ENCODE assay signal across 8 mouse cellular contexts in genomic region chr15:102404608-102405488, GRCm38 (mm10). TPM values are rescaled to one million over a fixed set of nuclear protein-coding genes. Genes with fewer than 3 reads are reported as not detected.
A peak's percentile ranks its signal among the peaks of the same experiment; 100 is the strongest.
DNase-seq lines count a peak whose midpoint lies in the region; ATAC-seq lines count a peak whose summit lies in the region.

No protein-coding gene starts in this region.

- H3K4me1 ChIP-seq in neural tube, embryonic 11.5 days (ENCODE audit: control insufficient read depth, insufficient read depth, low read length) = peaks cover 9% of the 10 kb centered on the region
- H3K4me1 ChIP-seq in hindbrain, embryonic 14.5 days (replicated peaks; ENCODE audit: control insufficient read depth, insufficient read depth, low read length) = peaks cover 27% of the 10 kb centered on the region
- H3K4me1 ChIP-seq in midbrain, embryonic 13.5 days (replicated peaks) = peaks cover 37% of the 10 kb centered on the region

- H3K9me3 ChIP-seq in neural tube, embryonic 11.5 days (ENCODE audit: control insufficient read depth, low read length) = no peaks in the 10 kb centered on the region
- H3K9me3 ChIP-seq in hindbrain, embryonic 14.5 days (ENCODE audit: control insufficient read depth, low read length) = no peaks in the 10 kb centered on the region
- no peaks in the 10 kb centered on the region for H3K9me3 ChIP-seq in midbrain, embryonic 13.5 days

- peaks cover 20% of the 10 kb centered on the region for H3K36me3 ChIP-seq in neural tube, embryonic 11.5 days (ENCODE audit: control insufficient read depth, insufficient read depth, low read length)
- peaks cover 23% of the 10 kb centered on the region for H3K36me3 ChIP-seq in hindbrain, embryonic 14.5 days (replicated peaks; ENCODE audit: control insufficient read depth, insufficient read depth)
- H3K36me3 ChIP-seq in midbrain, embryonic 13.5 days = peaks cover 23% of the 10 kb centered on the region

- peak overlapping the region; percentile 62 for H3K4me2 ChIP-seq in neural tube, embryonic 11.5 days (ENCODE audit: low read depth)
- peak overlapping the region; percentile 62 for H3K4me2 ChIP-seq in hindbrain, embryonic 14.5 days (replicated peaks)
- H3K4me2 ChIP-seq in midbrain, embryonic 13.5 days (replicated peaks) = peak overlapping the region; percentile 57

- peak overlapping the region; percentile 71 for H3K9ac ChIP-seq in neural tube, embryonic 11.5 days (ENCODE audit: low read length)
- peak overlapping the region; percentile 64 for H3K9ac ChIP-seq in hindbrain, embryonic 14.5 days
- peak overlapping the region; percentile 73 for H3K9ac ChIP-seq in midbrain, embryonic 13.5 days (replicated peaks)

- DNase-seq in cerebellum, adult 11 months = peak; percentile 14
- no peak for DNase-seq in neural tube, embryonic 11.5 days (ENCODE audit: low spot score)
- no peak for DNase-seq in neural tube, embryonic 10.5 days (ENCODE audit: extremely low spot score, low spot score)
- DNase-seq in hindbrain, embryonic 14.5 days (ENCODE audit: low spot score) = no peak
- DNase-seq in embryo, embryonic 9.5 days (ENCODE audit: extremely low spot score) = no peak
- no peak for DNase-seq in left cerebral cortex, postnatal 36 days (ENCODE audit: low spot score in 2 of 2)

- peak overlapping the region; percentile 97 for H3K27ac ChIP-seq in neural tube, embryonic 11.5 days (ENCODE audit: low read depth, low read length)
- peak overlapping the region; percentile 98 for H3K27ac ChIP-seq in hindbrain, embryonic 14.5 days
- H3K27ac ChIP-seq in midbrain, embryonic 13.5 days = peak overlapping the region; percentile 99

- H3K27me3 ChIP-seq in neural tube, embryonic 11.5 days (ENCODE audit: control insufficient read depth, insufficient read depth, low read length) = no peaks in the 10 kb centered on the region
- no peaks in the 10 kb centered on the region for H3K27me3 ChIP-seq in hindbrain, embryonic 14.5 days (ENCODE audit: control insufficient read depth, insufficient read depth, low read length)
- 0 out of 2 replicates have a peak, but pooled peaks cover 3% of the 10 kb centered on the region for H3K27me3 ChIP-seq in midbrain, embryonic 13.5 days

- intact Hi-C loops in left cerebral cortex, postnatal 36 days (cut with DNase I) = no loop called here

- H3K4me3 ChIP-seq in neural tube, embryonic 11.5 days (ENCODE audit: low read depth, low read length) = peak overlapping the region; percentile 46
- H3K4me3 ChIP-seq in hindbrain, embryonic 14.5 days (replicated peaks; ENCODE audit: low read length) = peak overlapping the region; percentile 43
- peak overlapping the region; percentile 61 for H3K4me3 ChIP-seq in midbrain, embryonic 13.5 days (replicated peaks)

- no peak; the same call in 1 of the 2 replicates for ATAC-seq in cerebellum, adult (ENCODE audit: insufficient number of reproducible peaks, low FRiP score, low TSS enrichment)
- ATAC-seq in neural tube, embryonic 11.5 days (ENCODE audit: insufficient read depth, low FRiP score, low TSS enrichment) = no peak
- no peak for ATAC-seq in hindbrain, embryonic 14.5 days (ENCODE audit: low FRiP score)
- ATAC-seq in midbrain, embryonic 13.5 days = no peak

- WGBS in neural tube, embryonic 11.5 days = 18% methylated on average over 34 of the region's 34 CpGs
- 16% methylated on average over 34 of the region's 34 CpGs for WGBS in hindbrain, embryonic 14.5 days
- WGBS in midbrain, embryonic 13.5 days = 17% methylated on average over 34 of the region's 34 CpGs

RNA-seq across cellular contexts. Expression of gene Sp1, which starts 1.1 kb away (rescaled TPM):
- 10.4 and 11.1 TPM in 2 replicates for polyA plus RNA-seq in neural tube, embryonic 11.5 days (2014; fragmentation: Nextera tagmentation; extraction: Ambion mirVana)
- 5.3 and 6.2 TPM in 2 replicates for polyA plus RNA-seq in hindbrain, embryonic 14.5 days (2014; fragmentation: Nextera tagmentation; extraction: Ambion mirVana)
- polyA plus RNA-seq in midbrain, embryonic 13.5 days (2015; fragmentation: Nextera tagmentation; extraction: Ambion mirVana) = 5.6 TPM in 2 replicates
- 10 to 100 TPM; 22.0 to 30.3 TPM for total RNA-seq in left cerebral cortex, postnatal 36 days (2021)

RNA-seq across cellular contexts. Expression of gene Sp7, which starts 37.9 kb away (rescaled TPM):
- 0.70 and 0.96 TPM in 2 replicates for polyA plus RNA-seq in neural tube, embryonic 11.5 days (2014; fragmentation: Nextera tagmentation; extraction: Ambion mirVana)
- polyA plus RNA-seq in hindbrain, embryonic 14.5 days (2014; fragmentation: Nextera tagmentation; extraction: Ambion mirVana) = 0.64 and 0.82 TPM in 2 replicates
- polyA plus RNA-seq in midbrain, embryonic 13.5 days (2015; fragmentation: Nextera tagmentation; extraction: Ambion mirVana) = 0.14 and 0.28 TPM in 2 replicates
- total RNA-seq in left cerebral cortex, postnatal 36 days (2021) = under 1 TPM; 0.79 to 1.00 TPM

RNA-seq across cellular contexts. Expression of gene Amhr2, which starts 40.3 kb away (rescaled TPM):
- polyA plus RNA-seq in neural tube, embryonic 11.5 days (2014; fragmentation: Nextera tagmentation; extraction: Ambion mirVana) = 0.53 TPM in 1 of 2 replicates, not detected in the other
- 0.13 and 0.39 TPM in 2 replicates for polyA plus RNA-seq in hindbrain, embryonic 14.5 days (2014; fragmentation: Nextera tagmentation; extraction: Ambion mirVana)
- 0.30 and 0.74 TPM in 2 replicates for polyA plus RNA-seq in midbrain, embryonic 13.5 days (2015; fragmentation: Nextera tagmentation; extraction: Ambion mirVana)
- total RNA-seq in left cerebral cortex, postnatal 36 days (2021) = 1 to 10 TPM in 1 of 2 experiments, under 1 TPM in 1; 0.99 to 2.3 TPM

RNA-seq across cellular contexts. Expression of gene Prr13, which starts 54.0 kb away (rescaled TPM):
- 80.9 and 88.6 TPM in 2 replicates for polyA plus RNA-seq in neural tube, embryonic 11.5 days (2014; fragmentation: Nextera tagmentation; extraction: Ambion mirVana)
- 98.3 and 105 TPM in 2 replicates for polyA plus RNA-seq in hindbrain, embryonic 14.5 days (2014; fragmentation: Nextera tagmentation; extraction: Ambion mirVana)
- 113 and 119 TPM in 2 replicates for polyA plus RNA-seq in midbrain, embryonic 13.5 days (2015; fragmentation: Nextera tagmentation; extraction: Ambion mirVana)
- total RNA-seq in left cerebral cortex, postnatal 36 days (2021) = 10 to 100 TPM; 41.4 to 43.2 TPM

RNA-seq across cellular contexts. Expression of gene Aaas, which starts 54.3 kb away (rescaled TPM):
- polyA plus RNA-seq in neural tube, embryonic 11.5 days (2014; fragmentation: Nextera tagmentation; extraction: Ambion mirVana) = 84.7 and 86.7 TPM in 2 replicates
- polyA plus RNA-seq in hindbrain, embryonic 14.5 days (2014; fragmentation: Nextera tagmentation; extraction: Ambion mirVana) = 30.7 and 33.8 TPM in 2 replicates
- 41.4 and 44.1 TPM in 2 replicates for polyA plus RNA-seq in midbrain, embryonic 13.5 days (2015; fragmentation: Nextera tagmentation; extraction: Ambion mirVana)
- 10 to 100 TPM; 17.2 to 17.7 TPM for total RNA-seq in left cerebral cortex, postnatal 36 days (2021)
